Mouse (Mus musculus): Measurements from ENCODE around the gene Usp10. TPM values are rescaled to one million over a fixed set of nuclear protein-coding genes. Genes with fewer than 3 reads are reported as not detected.

The Usp10 gene
- 90.5 and 93.0 TPM in 2 replicates for polyA plus RNA-seq (2014; fragmentation: Nextera tagmentation; extraction: Ambion mirVana)

DNA sequence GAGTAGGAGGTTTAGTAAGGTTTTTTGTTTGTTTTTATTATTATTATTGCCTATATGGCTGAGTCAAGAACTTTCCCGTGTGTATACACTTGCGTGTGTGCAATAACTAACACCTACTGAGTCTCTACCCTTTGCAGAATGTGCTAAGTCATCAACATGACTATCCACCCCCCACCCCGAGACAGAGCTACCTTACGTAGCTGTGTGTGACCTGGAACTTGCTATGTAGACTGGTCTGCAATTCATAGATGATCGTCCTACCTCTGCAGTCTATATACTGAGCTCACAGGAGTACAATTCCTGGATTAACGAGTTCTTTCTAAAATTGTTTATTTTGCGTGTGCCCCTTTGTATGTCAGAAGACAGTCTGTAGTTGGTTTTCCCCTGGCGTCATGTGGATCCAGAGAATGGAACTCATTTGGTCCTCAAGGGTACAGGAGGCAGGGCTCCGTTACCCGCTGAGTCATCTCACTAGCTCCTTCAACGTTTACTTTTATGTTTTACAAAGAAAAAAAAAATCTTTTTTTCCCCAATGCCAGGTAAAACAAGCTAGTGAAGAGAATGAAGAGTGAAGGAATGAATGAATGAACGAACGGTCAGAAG lies at the start of gene Usp10:
Gene Usp10 (plus strand): TSS at position 417 of the 603 bp plus-strand sequence.
- ATAC-seq (ENCODE audit: low read depth) (no peak), DNase-seq (ENCODE audit: low spot score) (no peak)
- H3K27ac ChIP-seq (replicated peaks; ENCODE audit: low read depth, low read length), result peak within 1 kb of the TSS; percentile 86
- H3K27me3 ChIP-seq (replicated peaks; ENCODE audit: control insufficient read depth, insufficient read depth, low read length), result no peaks in the 10 kb centered on the region
- no peaks in the 10 kb centered on the region for H3K9me3 ChIP-seq (ENCODE audit: control insufficient read depth, low read length)
- WGBS, result 27% methylated on average over 13 of the region's 13 CpGs
- H3K36me3 ChIP-seq (ENCODE audit: control insufficient read depth, insufficient read depth, low read length), result no peaks in the 10 kb centered on the region
- peak within 1 kb of the TSS; percentile 79 for H3K4me3 ChIP-seq (ENCODE audit: low read depth, low read length)
- peak within 1 kb of the TSS; percentile 70 for H3K4me2 ChIP-seq (ENCODE audit: low read depth, low read length)
- H3K9ac ChIP-seq (ENCODE audit: low read depth, low read length), result peak within 1 kb of the TSS; percentile 91
- H3K4me1 ChIP-seq (ENCODE audit: control insufficient read depth, insufficient read depth, low read length), result peaks cover 27% of the 10 kb centered on the region

DNA sequence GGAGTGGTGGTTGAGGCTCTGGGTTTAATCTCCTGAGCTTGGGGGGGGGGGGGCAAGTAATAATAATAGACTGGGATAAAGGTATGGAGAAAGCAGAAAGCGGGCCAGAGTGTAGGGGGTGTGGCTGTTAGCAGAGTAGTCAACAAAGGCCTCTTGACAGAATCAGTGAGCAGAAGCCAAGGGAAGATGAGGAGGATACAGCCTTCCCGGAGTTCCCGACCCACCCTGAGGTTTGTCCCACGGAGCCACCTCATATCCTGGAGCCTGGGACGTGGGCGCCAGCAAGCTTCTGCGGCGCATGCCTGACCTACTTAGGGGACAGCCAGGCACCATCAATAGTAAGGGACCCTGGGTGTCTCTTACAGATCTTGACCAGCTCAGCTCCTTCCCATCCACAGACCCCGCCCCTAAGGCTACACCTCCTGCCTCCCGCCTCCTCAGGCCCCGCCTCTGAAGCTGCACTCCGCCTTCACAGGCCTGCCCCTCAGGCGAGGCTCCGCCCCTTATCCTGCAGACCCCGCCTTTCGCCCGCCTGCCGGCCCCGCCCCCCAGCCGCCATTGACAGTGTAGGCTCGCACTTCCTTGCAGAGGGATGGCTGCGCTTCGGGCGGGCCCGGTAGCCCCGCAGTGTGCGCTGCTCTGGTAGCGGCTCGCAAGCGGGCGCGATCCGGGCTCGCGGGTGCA lies 48.3 kb upstream of the Usp10 start, which contains the start of gene Klhl36:
Gene Klhl36 (plus strand): TSS at position 561 of the 684 bp plus-strand sequence.
- Histone ChIP-seq H3K36me3 (ENCODE audit: control insufficient read depth, insufficient read depth, low read length) (no peaks in the 10 kb centered on the region), H3K27ac (replicated peaks; ENCODE audit: low read depth, low read length) (0 out of 2 replicates have a peak within 1 kb of the TSS, but pooled peaks have one; percentile 10), H3K27me3 (replicated peaks; ENCODE audit: control insufficient read depth, insufficient read depth, low read length) (peaks cover 12% of the 10 kb centered on the region; the same call in 1 of the 2 replicates), H3K9ac (ENCODE audit: low read depth, low read length) (peak within 1 kb of the TSS; percentile 72), H3K4me1 (ENCODE audit: control insufficient read depth, insufficient read depth, low read length) (0 out of 2 replicates have a peak, but pooled peaks cover 2% of the 10 kb centered on the region), H3K9me3 (ENCODE audit: control insufficient read depth, low read length) (no peaks in the 10 kb centered on the region), H3K4me3 (ENCODE audit: low read depth, low read length) (peak within 1 kb of the TSS; percentile 76), H3K4me2 (ENCODE audit: low read depth, low read length) (peak within 1 kb of the TSS; percentile 92)
- 4% methylated on average over 25 of the region's 35 CpGs for WGBS
- ATAC-seq (ENCODE audit: low read depth) (peak; percentile 97), DNase-seq (ENCODE audit: low spot score) (peak; percentile 96)

DNA sequence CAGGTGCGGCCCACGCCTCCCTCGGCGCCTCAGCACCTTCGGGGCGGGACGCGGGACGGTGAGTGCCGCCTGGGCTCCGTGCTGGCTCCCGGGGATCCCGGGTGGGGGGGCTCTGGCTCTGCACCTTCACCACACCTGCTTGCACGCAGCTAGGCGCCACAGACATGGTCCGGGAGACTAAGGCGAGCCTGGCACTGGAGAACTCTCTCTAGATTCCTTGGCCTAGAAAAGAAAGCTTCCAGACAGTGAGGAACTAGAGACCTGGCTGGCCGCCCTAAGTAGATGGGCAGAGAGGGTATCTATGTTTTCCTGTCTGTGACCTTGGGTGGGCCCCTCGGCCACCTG lies 47.8 kb upstream of the Usp10 start:
- ATAC-seq (ENCODE audit: low read depth) (peak; percentile 60), DNase-seq (ENCODE audit: low spot score) (no peak)
- WGBS, result 2% methylated on average over 7 of the region's 19 CpGs

DNA sequence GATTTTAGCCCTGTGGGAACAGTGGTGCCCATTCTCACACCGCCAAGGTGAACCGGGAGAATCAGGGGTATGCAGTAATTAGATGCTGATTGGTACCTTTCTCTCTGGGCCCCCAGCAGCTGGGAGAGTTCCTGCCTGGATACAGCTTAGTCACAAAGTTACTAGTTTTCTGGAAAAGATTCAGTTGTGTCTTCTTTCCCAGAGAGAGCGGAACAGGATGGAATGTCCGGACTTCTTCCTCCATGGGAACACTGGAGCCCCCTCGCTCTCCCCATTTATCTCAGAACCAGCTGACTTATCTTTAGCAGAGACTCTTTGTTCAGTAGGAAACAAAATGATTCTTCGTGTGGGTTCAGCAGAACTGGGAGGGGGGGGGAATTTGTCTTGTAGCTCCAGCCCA lies 47.4 kb upstream of the Usp10 start:
- no peaks in the 10 kb centered on the region for H3K9me3 ChIP-seq (ENCODE audit: control insufficient read depth, low read length)
- DNase-seq (ENCODE audit: low spot score) (peak; percentile 12), ATAC-seq (ENCODE audit: low read depth) (0 out of 2 replicates have a peak, but pooled peaks have one; percentile 0)
- peak overlapping the region; percentile 72 for H3K9ac ChIP-seq (ENCODE audit: low read depth, low read length)
- H3K4me2 ChIP-seq (ENCODE audit: low read depth, low read length), result peak overlapping the region; percentile 92
- 0 out of 2 replicates have a peak, but pooled peaks cover 2% of the 10 kb centered on the region for H3K4me1 ChIP-seq (ENCODE audit: control insufficient read depth, insufficient read depth, low read length)
- no peak overlapping the region for H3K27ac ChIP-seq (replicated peaks; ENCODE audit: low read depth, low read length)
- 10% methylated on average over 6 of the region's 6 CpGs for WGBS
- peaks cover 12% of the 10 kb centered on the region; the same call in 1 of the 2 replicates for H3K27me3 ChIP-seq (replicated peaks; ENCODE audit: control insufficient read depth, insufficient read depth, low read length)
- H3K36me3 ChIP-seq (ENCODE audit: control insufficient read depth, insufficient read depth, low read length), result no peaks in the 10 kb centered on the region
- peak overlapping the region; percentile 76 for H3K4me3 ChIP-seq (ENCODE audit: low read depth, low read length)

More for the DNA sequence above, 47.8 kb upstream of the Usp10 start:
- Histone ChIP-seq H3K9me3 (ENCODE audit: control insufficient read depth, low read length) (no peaks in the 10 kb centered on the region), H3K36me3 (ENCODE audit: control insufficient read depth, insufficient read depth, low read length) (no peaks in the 10 kb centered on the region), H3K9ac (ENCODE audit: low read depth, low read length) (peak overlapping the region; percentile 72), H3K4me3 (ENCODE audit: low read depth, low read length) (peak overlapping the region; percentile 76), H3K4me2 (ENCODE audit: low read depth, low read length) (peak overlapping the region; percentile 92), H3K27ac (replicated peaks; ENCODE audit: low read depth, low read length) (0 out of 2 replicates have a peak overlapping the region, but pooled peaks have one; percentile 10), H3K27me3 (replicated peaks; ENCODE audit: control insufficient read depth, insufficient read depth, low read length) (peaks cover 12% of the 10 kb centered on the region; the same call in 1 of the 2 replicates), H3K4me1 (ENCODE audit: control insufficient read depth, insufficient read depth, low read length) (0 out of 2 replicates have a peak, but pooled peaks cover 2% of the 10 kb centered on the region)

DNA sequence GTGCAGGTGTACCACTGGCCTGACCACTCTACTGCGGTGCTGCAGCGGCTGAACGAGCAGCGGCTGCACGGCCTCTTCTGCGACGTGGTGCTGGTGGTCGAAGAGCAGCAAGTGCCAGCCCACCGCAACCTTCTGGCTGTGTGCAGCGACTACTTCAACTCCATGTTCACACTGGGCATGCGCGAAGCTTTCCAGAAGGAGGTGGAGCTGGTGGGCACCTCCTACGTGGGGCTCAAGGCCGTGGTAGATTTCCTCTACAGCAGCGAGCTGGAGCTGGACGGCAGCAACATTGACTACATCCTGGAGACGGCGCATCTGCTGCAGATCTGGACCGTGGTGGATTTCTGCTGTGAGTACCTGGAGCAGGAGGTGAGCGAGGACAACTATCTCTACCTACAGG lies 40.5 kb upstream of the Usp10 start:
- 91% methylated on average over 17 of the region's 20 CpGs for WGBS
- no peak for DNase-seq (ENCODE audit: low spot score)

DNA sequence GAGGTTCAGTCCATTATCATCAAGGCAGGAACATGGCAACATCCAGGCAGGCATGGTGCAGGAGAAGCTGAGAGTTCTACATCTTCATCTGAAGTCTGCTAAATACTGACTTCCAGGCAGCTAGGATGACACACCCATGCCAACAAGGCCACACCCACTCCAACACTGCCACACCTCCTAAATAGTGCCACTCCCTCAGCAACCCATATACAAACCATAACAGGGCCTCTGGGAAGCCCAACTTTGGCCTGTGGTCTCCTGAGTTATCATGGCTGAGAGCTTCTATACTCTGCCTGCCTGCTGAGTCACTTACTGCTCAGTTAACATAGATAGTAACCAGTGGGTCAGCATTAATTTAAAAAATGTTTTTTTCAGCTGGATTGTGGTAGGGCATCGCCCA lies 37.0 kb upstream of the Usp10 start:
- Histone ChIP-seq H3K4me2 (ENCODE audit: low read depth, low read length) (no peak overlapping the region), H3K9me3 (ENCODE audit: control insufficient read depth, low read length) (peaks cover 10% of the 10 kb centered on the region), H3K4me1 (ENCODE audit: control insufficient read depth, insufficient read depth, low read length) (no peaks in the 10 kb centered on the region), H3K36me3 (ENCODE audit: control insufficient read depth, insufficient read depth, low read length) (peaks cover 36% of the 10 kb centered on the region), H3K27me3 (replicated peaks; ENCODE audit: control insufficient read depth, insufficient read depth, low read length) (no peaks in the 10 kb centered on the region), H3K4me3 (ENCODE audit: low read depth, low read length) (no peak overlapping the region), H3K27ac (replicated peaks; ENCODE audit: low read depth, low read length) (no peak overlapping the region), H3K9ac (ENCODE audit: low read depth, low read length) (no peak overlapping the region)
- no peak for ATAC-seq (ENCODE audit: low read depth)
- no peak for DNase-seq (ENCODE audit: low spot score)
- 100% methylated on average over 1 of the region's 1 CpGs for WGBS

More for the DNA sequence above, 40.5 kb upstream of the Usp10 start:
- H3K9ac ChIP-seq (ENCODE audit: low read depth, low read length), result no peak overlapping the region
- H3K4me1 ChIP-seq (ENCODE audit: control insufficient read depth, insufficient read depth, low read length), result no peaks in the 10 kb centered on the region
- H3K4me2 ChIP-seq (ENCODE audit: low read depth, low read length), result no peak overlapping the region
- H3K36me3 ChIP-seq (ENCODE audit: control insufficient read depth, insufficient read depth, low read length), result peaks cover 36% of the 10 kb centered on the region
- no peaks in the 10 kb centered on the region for H3K27me3 ChIP-seq (replicated peaks; ENCODE audit: control insufficient read depth, insufficient read depth, low read length)
- peaks cover 10% of the 10 kb centered on the region for H3K9me3 ChIP-seq (ENCODE audit: control insufficient read depth, low read length)
- H3K4me3 ChIP-seq (ENCODE audit: low read depth, low read length), result no peak overlapping the region
- no peak overlapping the region for H3K27ac ChIP-seq (replicated peaks; ENCODE audit: low read depth, low read length)
- no peak for ATAC-seq (ENCODE audit: low read depth)

DNA sequence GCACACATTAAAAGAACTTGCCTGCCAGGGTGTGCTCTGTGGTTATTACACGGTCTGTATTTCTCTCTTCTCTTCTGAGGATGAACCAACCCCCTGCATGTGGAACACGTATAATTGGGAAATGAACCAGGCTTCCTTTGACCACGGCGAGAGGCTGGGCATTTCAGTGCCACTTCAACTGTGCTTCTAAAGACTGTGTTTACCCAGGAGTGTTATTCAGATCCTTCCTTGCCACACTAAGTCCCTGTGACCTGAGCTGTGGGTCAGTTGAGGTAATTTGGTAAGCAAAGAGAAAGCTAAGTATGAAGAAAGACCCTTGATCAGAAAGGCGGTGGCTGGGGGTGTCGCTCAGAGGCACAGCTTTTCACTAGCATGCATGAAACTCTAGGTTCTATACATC lies 28.9 kb upstream of the Usp10 start:
- Histone ChIP-seq H3K9me3 (ENCODE audit: control insufficient read depth, low read length) (no peaks in the 10 kb centered on the region), H3K4me1 (ENCODE audit: control insufficient read depth, insufficient read depth, low read length) (0 out of 2 replicates have a peak, but pooled peaks cover 4% of the 10 kb centered on the region), H3K9ac (ENCODE audit: low read depth, low read length) (no peak overlapping the region), H3K4me2 (ENCODE audit: low read depth, low read length) (no peak overlapping the region), H3K4me3 (ENCODE audit: low read depth, low read length) (no peak overlapping the region), H3K36me3 (ENCODE audit: control insufficient read depth, insufficient read depth, low read length) (no peaks in the 10 kb centered on the region; the same call in 1 of the 2 replicates), H3K27me3 (replicated peaks; ENCODE audit: control insufficient read depth, insufficient read depth, low read length) (no peaks in the 10 kb centered on the region), H3K27ac (replicated peaks; ENCODE audit: low read depth, low read length) (no peak overlapping the region)
- ATAC-seq (ENCODE audit: low read depth) (no peak), DNase-seq (ENCODE audit: low spot score) (no peak)
- WGBS, result 47% methylated on average over 6 of the region's 6 CpGs

DNA sequence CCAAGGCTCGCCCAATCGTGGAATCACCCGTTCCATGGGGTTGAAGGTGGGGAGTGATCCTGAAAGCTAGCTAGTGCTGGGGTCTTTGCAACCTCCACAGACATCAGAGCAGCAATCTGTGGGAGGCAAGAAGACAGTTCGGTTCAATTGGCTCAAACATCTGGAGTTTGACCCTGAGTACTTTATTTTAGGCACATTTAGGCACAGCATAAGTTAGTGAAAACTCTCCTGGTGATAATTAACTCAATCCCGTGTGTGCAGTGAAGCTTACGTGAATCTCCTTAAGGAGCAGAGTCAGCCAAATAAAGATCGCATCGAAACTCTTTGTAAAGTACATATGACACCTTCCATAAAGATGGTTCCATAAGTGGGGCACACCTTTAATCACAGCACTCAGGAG lies 28.2 kb upstream of the Usp10 start:
- ATAC-seq (ENCODE audit: low read depth) (no peak), DNase-seq (ENCODE audit: low spot score) (no peak)
- Histone ChIP-seq H3K27ac (replicated peaks; ENCODE audit: low read depth, low read length) (no peak overlapping the region), H3K9ac (ENCODE audit: low read depth, low read length) (no peak overlapping the region), H3K4me2 (ENCODE audit: low read depth, low read length) (no peak overlapping the region), H3K4me3 (ENCODE audit: low read depth, low read length) (no peak overlapping the region), H3K27me3 (replicated peaks; ENCODE audit: control insufficient read depth, insufficient read depth, low read length) (no peaks in the 10 kb centered on the region), H3K9me3 (ENCODE audit: control insufficient read depth, low read length) (no peaks in the 10 kb centered on the region), H3K36me3 (ENCODE audit: control insufficient read depth, insufficient read depth, low read length) (no peaks in the 10 kb centered on the region; the same call in 1 of the 2 replicates), H3K4me1 (ENCODE audit: control insufficient read depth, insufficient read depth, low read length) (0 out of 2 replicates have a peak, but pooled peaks cover 4% of the 10 kb centered on the region)
- WGBS, result 51% methylated on average over 8 of the region's 8 CpGs
